In the genomic region with DNA sequence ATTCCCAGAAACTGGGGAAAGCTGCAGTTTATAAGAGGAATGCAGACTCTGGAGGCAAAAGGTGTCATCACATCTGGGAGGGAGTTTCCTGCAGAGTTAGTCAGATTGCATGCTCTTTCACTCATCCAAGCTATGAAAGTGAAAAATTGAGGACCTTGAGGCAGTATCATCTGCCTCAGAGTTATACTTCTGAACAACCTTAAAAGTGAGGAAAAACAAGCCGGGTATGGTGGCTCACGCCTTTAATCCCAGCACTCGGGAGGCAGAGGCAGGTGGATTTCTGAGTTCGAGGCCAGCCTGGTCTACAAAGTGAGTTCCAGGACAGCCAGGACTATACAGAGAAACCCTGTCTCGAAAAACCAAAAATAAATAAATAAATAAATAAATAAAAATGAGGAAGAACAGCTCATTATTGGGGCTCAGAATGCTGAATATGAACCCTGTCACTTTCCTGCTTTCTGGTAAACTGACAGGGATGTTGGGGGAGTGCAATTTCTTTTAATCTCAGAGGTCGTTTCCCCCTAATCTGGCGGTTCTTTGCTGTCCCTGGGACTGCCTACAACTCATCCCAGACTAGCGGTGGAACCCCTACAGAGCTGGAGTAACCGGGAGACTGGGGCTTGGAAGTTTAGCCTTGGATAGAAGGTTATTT, we compare ENCODE assay signal across 9 mouse cellular contexts. TPM values are rescaled to one million over a fixed set of nuclear protein-coding genes. Genes with fewer than 3 reads are reported as not detected.
DNase-seq lines count a peak whose midpoint lies in the region; ATAC-seq and TF ChIP-seq lines count a peak whose summit lies in the region.
"Had no signal": no experiment of that assay in that cellular context is flagged by ENCODE, and none has a peak within 500 bp of the region (broad histone marks: within the 10 kb centered on the region; RNA-seq: fewer than 3 reads in every experiment).

No protein-coding gene starts in this region.

- peaks cover 24% of the 10 kb centered on the region for H3K36me3 ChIP-seq in hindbrain, embryonic 14.5 days (replicated peaks; ENCODE audit: control insufficient read depth, insufficient read depth)
- peaks cover 23% of the 10 kb centered on the region for H3K36me3 ChIP-seq in midbrain, embryonic 14.5 days (ENCODE audit: control insufficient read depth, insufficient read depth, low read length)

- ATAC-seq in hindbrain, embryonic 14.5 days (ENCODE audit: low FRiP score): no peak; the same call in none of the 2 replicates
- ATAC-seq in midbrain, embryonic 14.5 days (ENCODE audit: low FRiP score, low TSS enrichment): peak; percentile 15; the same call in 1 of the 2 replicates

- peak in 1 of 2 experiments; percentile 25 for DNase-seq in layer of hippocampus, adult 2 months (ENCODE audit: low spot score in 2 of 2)
- no peak for DNase-seq in layer of hippocampus, postnatal 25 days (ENCODE audit: extremely low spot score in 1 of 2, low spot score in 1 of 2)
- DNase-seq in adipocyte (ENCODE audit: low spot score): peak; percentile 28
- DNase-seq in hindbrain, embryonic 14.5 days (ENCODE audit: low spot score): no peak
- DNase-seq in midbrain, embryonic 14.5 days: no peak
- no peak for DNase-seq in urinary bladder, postnatal 4 days (ENCODE audit: low spot score in 2 of 2)
- DNase-seq in yolk sac, embryonic 10.5 days (ENCODE audit: low spot score): no peak
- no peak for DNase-seq in thymus, postnatal 25 days

- no peaks in the 10 kb centered on the region for H3K9me3 ChIP-seq in hindbrain, embryonic 14.5 days (ENCODE audit: control insufficient read depth, low read length)
- H3K9me3 ChIP-seq in midbrain, embryonic 14.5 days (ENCODE audit: control insufficient read depth, low read length): no peaks in the 10 kb centered on the region

- H3K27me3 ChIP-seq in hindbrain, embryonic 14.5 days (ENCODE audit: control insufficient read depth, insufficient read depth, low read length): no peaks in the 10 kb centered on the region
- H3K27me3 ChIP-seq in midbrain, embryonic 14.5 days (ENCODE audit: control insufficient read depth, insufficient read depth, low read length): no peaks in the 10 kb centered on the region

- H3K4me2 ChIP-seq in hindbrain, embryonic 14.5 days (replicated peaks): peak overlapping the region; percentile 59
- H3K4me2 ChIP-seq in midbrain, embryonic 14.5 days (ENCODE audit: low read length): peak overlapping the region; percentile 87

- peak overlapping the region; percentile 99 for H3K4me3 ChIP-seq in layer of hippocampus, adult 2 months
- H3K4me3 ChIP-seq in hindbrain, embryonic 14.5 days (replicated peaks; ENCODE audit: low read length): peak overlapping the region; percentile 73
- H3K4me3 ChIP-seq in midbrain, embryonic 14.5 days (replicated peaks; ENCODE audit: low read depth, low read length): peak overlapping the region; percentile 85

- H3K27ac ChIP-seq in layer of hippocampus, adult 2 months: peak overlapping the region; percentile 94
- peak overlapping the region; percentile 86 for H3K27ac ChIP-seq in hindbrain, embryonic 14.5 days
- peak overlapping the region; percentile 87 for H3K27ac ChIP-seq in midbrain, embryonic 14.5 days (replicated peaks; ENCODE audit: low read depth, low read length)

- WGBS in hindbrain, embryonic 14.5 days: 43% methylated on average over 9 of the region's 9 CpGs
- 46% methylated on average over 9 of the region's 9 CpGs for WGBS in midbrain, embryonic 14.5 days

- TF ChIP-seq CTCF in layer of hippocampus, adult 2 months (conservative IDR thresholded peaks at IDR 0.05): no peak

- peak overlapping the region; percentile 74 for H3K9ac ChIP-seq in hindbrain, embryonic 14.5 days
- H3K9ac ChIP-seq in midbrain, embryonic 14.5 days (replicated peaks; ENCODE audit: low read length): peak overlapping the region; percentile 88

- H3K4me1 ChIP-seq in hindbrain, embryonic 14.5 days (replicated peaks; ENCODE audit: control insufficient read depth, insufficient read depth, low read length): peaks cover 7% of the 10 kb centered on the region; the same call in 1 of the 2 replicates
- peaks cover 6% of the 10 kb centered on the region; the same call in 1 of the 2 replicates for H3K4me1 ChIP-seq in midbrain, embryonic 14.5 days (ENCODE audit: control insufficient read depth, insufficient read depth, low read length)

RNA-seq across cellular contexts. Expression of a gene that starts 0.4 kb away (rescaled TPM):
- 10 to 100 TPM; 30.1 to 32.8 TPM for total RNA-seq in layer of hippocampus, adult 2 months (2021)
- total RNA-seq in layer of hippocampus, postnatal 25 days (2021): 10 to 100 TPM; 33.0 to 36.7 TPM
- 99.6 and 102 TPM in 2 replicates for polyA plus RNA-seq in hindbrain, embryonic 14.5 days (2014; fragmentation: Nextera tagmentation; extraction: Ambion mirVana)
- 114 and 120 TPM in 2 replicates for polyA plus RNA-seq in midbrain, embryonic 14.5 days (2014; fragmentation: Nextera tagmentation; extraction: Ambion mirVana)

RNA-seq across cellular contexts. Expression of a gene that starts 16.2 kb away (rescaled TPM):
- total RNA-seq in layer of hippocampus, adult 2 months (2021): under 1 TPM in 1 of 2 experiments, not detected in 1; 0.15 TPM
- total RNA-seq in layer of hippocampus, postnatal 25 days (2021): not detected
- polyA plus RNA-seq in hindbrain, embryonic 14.5 days (2014; fragmentation: Nextera tagmentation; extraction: Ambion mirVana): not detected in 2 replicates
- polyA plus RNA-seq in midbrain, embryonic 14.5 days (2014; fragmentation: Nextera tagmentation; extraction: Ambion mirVana): not detected in 2 replicates

RNA-seq across cellular contexts. Expression of a gene that starts 39.3 kb away (rescaled TPM):
- total RNA-seq in layer of hippocampus, adult 2 months (2021): 10 to 100 TPM in 1 of 2 experiments, 1 to 10 TPM in 1; 9.9 to 11.3 TPM
- 10 to 100 TPM; 12.0 to 14.8 TPM for total RNA-seq in layer of hippocampus, postnatal 25 days (2021)
- 33.4 and 33.5 TPM in 2 replicates for polyA plus RNA-seq in hindbrain, embryonic 14.5 days (2014; fragmentation: Nextera tagmentation; extraction: Ambion mirVana)
- polyA plus RNA-seq in midbrain, embryonic 14.5 days (2014; fragmentation: Nextera tagmentation; extraction: Ambion mirVana): 37.7 and 41.9 TPM in 2 replicates

RNA-seq across cellular contexts. Expression of a gene that starts 39.3 kb away (rescaled TPM):
- total RNA-seq in layer of hippocampus, adult 2 months (2021): 10 to 100 TPM; 19.2 to 25.0 TPM
- total RNA-seq in layer of hippocampus, postnatal 25 days (2021): 10 to 100 TPM; 16.5 to 20.9 TPM
- 17.8 TPM in 2 replicates for polyA plus RNA-seq in hindbrain, embryonic 14.5 days (2014; fragmentation: Nextera tagmentation; extraction: Ambion mirVana)
- 18.8 and 24.6 TPM in 2 replicates for polyA plus RNA-seq in midbrain, embryonic 14.5 days (2014; fragmentation: Nextera tagmentation; extraction: Ambion mirVana)

RNA-seq across cellular contexts. Expression of a gene that starts 59.6 kb away (rescaled TPM):
- total RNA-seq in layer of hippocampus, adult 2 months (2021): 10 to 100 TPM; 15.1 to 18.0 TPM
- total RNA-seq in layer of hippocampus, postnatal 25 days (2021): 10 to 100 TPM; 13.8 to 16.5 TPM
- polyA plus RNA-seq in hindbrain, embryonic 14.5 days (2014; fragmentation: Nextera tagmentation; extraction: Ambion mirVana): 0.46 and 0.69 TPM in 2 replicates
- 0.21 and 0.57 TPM in 2 replicates for polyA plus RNA-seq in midbrain, embryonic 14.5 days (2014; fragmentation: Nextera tagmentation; extraction: Ambion mirVana)
- total RNA-seq: adrenal gland, adult 18-20 months had no signal
